Mouse (Mus musculus) intestine, embryonic 14.5 days (tissue): ENCODE measurements at regions not wholly inside any gene's neighbourhood (a gene's known extent, or its start where the extent isn't known, plus 50 kb on each side); places are given as distances from the start of the nearest gene placed in this dataset.

Experiments used
- ATAC-seq: fragments of 200-750 bp; cut with Nextera tagmentation; replicated peaks from 2 replicates; pipeline ENCODE4 v1.8.0; 2017; ENCODE audit warnings: low read depth, moderate number of reproducible peaks, moderate TSS enrichment, moderate library complexity; ENCODE audit not compliant: low FRiP score, low TSS enrichment
- DNase-seq: peaks from one replicate; pipeline ENCODE4 v3.0.0-alpha.2; 2018; ENCODE audit warnings: low spot score
- H3K27ac ChIP-seq: fragments of 300-500 bp; sonication (generic); 2 replicates; pipeline ENCODE4 v1.5.1; 2014; ENCODE audit warnings: low read depth, mild to moderate bottlenecking, control low read depth
- H3K27me3 ChIP-seq: fragments of 300-500 bp; sonication (generic); replicated peaks from 2 replicates; pipeline ENCODE4 v1.6.1; 2014; ENCODE audit warnings: low read length, control low read depth; ENCODE audit not compliant: control insufficient read depth, insufficient read depth
- H3K36me3 ChIP-seq: fragments of 300-500 bp; sonication (generic); 2 replicates; pipeline ENCODE4 v1.6.1; 2014; ENCODE audit warnings: low read length, control low read depth; ENCODE audit not compliant: control insufficient read depth, insufficient read depth
- H3K4me1 ChIP-seq: fragments of 300-500 bp; sonication (generic); replicated peaks from 2 replicates; pipeline ENCODE4 v1.6.1; 2014; ENCODE audit warnings: low read length, control low read depth, mixed read lengths; ENCODE audit not compliant: control insufficient read depth, insufficient read depth
- H3K4me2 ChIP-seq: fragments of 300-500 bp; sonication (generic); 2 replicates; pipeline ENCODE4 v1.6.1; 2014; ENCODE audit warnings: low read length
- H3K4me3 ChIP-seq: fragments of 300-500 bp; sonication (generic); 2 replicates; pipeline ENCODE4 v1.5.1; 2014; ENCODE audit warnings: low read depth, low read length, control low read depth, mixed read lengths
- H3K9ac ChIP-seq: fragments of 300-500 bp; sonication (generic); 2 replicates; pipeline ENCODE4 v1.6.1; 2014; ENCODE audit warnings: mild to moderate bottlenecking, low read length
- H3K9me3 ChIP-seq: fragments of 300-500 bp; sonication (generic); 2 replicates; pipeline ENCODE4 v1.6.1; 2016; ENCODE audit warnings: low read length, control low read depth; ENCODE audit not compliant: control insufficient read depth
- WGBS: fragments of 180-500 bp; shearing (Covaris S2); extraction: QIAGEN DNeasy Blood & Tissue Kit; methylation state at CpG from one replicate; pipeline ENCODE4 v1.1.7; 2014; 5-methylcytosine and 5-hydroxymethylcytosine counted together

DNA sequence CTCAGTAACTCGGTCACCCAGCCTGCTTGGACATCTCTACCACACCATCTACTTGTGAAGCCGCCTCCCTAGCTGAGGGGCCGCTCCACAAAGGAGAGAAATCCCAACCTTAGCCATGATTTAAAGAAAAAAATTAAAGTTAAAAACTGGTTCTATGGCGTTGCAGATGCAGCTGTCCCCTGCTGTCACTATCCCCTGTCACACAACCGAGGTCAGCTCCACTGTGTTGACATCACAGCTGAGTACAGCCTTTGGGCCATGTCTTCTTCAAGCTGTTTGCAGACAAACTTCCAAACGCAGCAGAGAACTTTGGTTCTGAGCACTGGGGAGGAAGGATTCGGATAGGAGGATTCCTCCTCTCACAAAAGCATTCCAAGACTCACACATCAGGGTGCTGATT, 278.1 kb upstream of the Pabpc6 start:
- no peaks in the 10 kb centered on the region for H3K4me1 ChIP-seq
- H3K4me2 ChIP-seq = no peak overlapping the region
- H3K9ac ChIP-seq = no peak overlapping the region
- no peaks in the 10 kb centered on the region for H3K27me3 ChIP-seq
- DNase-seq = no peak
- ATAC-seq = no peak
- WGBS = 81% methylated on average over 7 of the region's 7 CpGs
- no peaks in the 10 kb centered on the region for H3K9me3 ChIP-seq
- no peaks in the 10 kb centered on the region for H3K36me3 ChIP-seq
- H3K27ac ChIP-seq = no peak overlapping the region
- no peak overlapping the region for H3K4me3 ChIP-seq

DNA sequence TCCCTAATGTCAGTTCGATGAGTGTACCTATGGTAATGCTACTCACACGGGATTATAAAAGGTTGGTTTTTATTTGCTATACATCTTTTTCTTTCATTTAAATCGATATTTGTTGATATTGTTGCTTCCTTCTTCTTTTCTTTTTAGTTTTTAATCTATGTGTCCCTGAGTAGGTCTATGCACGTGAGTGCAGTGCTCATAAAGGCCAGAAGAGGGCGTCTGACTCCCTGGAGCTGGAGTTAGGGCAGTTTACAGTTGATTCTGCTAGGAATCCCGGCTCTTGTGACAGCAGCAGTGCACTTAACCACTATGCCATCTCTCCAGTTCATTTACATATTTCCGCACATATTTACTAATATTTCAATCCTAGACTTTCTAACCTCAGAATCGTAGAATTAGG, 275.0 kb upstream of the Pabpc6 start:
- no peak overlapping the region for H3K27ac ChIP-seq
- DNase-seq = no peak
- 84% methylated on average over 8 of the region's 8 CpGs for WGBS

DNA sequence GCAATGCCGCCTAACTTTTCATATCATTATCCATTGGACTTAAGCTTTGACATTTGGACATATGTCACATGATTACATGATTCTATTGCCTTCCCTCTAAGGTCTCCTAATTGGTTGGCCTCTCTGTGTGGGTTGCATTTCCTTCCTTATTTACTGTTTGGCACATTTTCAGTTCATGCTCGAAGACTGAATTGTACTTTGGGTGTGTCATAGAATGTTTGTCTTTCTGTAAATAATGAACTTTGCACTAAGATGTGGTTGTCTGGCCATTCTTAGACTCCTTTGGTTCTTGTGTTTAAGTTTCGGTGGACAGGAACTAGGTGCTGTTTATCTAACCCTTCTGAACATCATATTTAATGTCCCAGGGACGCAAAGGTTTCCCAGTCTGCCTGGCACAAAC, 272.7 kb upstream of the Pabpc6 start:
- H3K36me3 ChIP-seq = no peaks in the 10 kb centered on the region
- DNase-seq = no peak
- H3K27me3 ChIP-seq = no peaks in the 10 kb centered on the region
- no peak overlapping the region for H3K4me3 ChIP-seq
- peaks cover 5% of the 10 kb centered on the region; the same call in 1 of the 2 replicates for H3K9me3 ChIP-seq
- H3K9ac ChIP-seq = no peak overlapping the region
- 61% methylated on average over 4 of the region's 4 CpGs for WGBS
- H3K27ac ChIP-seq = no peak overlapping the region
- no peak overlapping the region for H3K4me2 ChIP-seq
- no peaks in the 10 kb centered on the region for H3K4me1 ChIP-seq
- no peak for ATAC-seq

More for the DNA sequence above, 275.0 kb upstream of the Pabpc6 start:
- Histone ChIP-seq H3K36me3 (no peaks in the 10 kb centered on the region), H3K4me3 (no peak overlapping the region), H3K9ac (no peak overlapping the region), H3K4me1 (no peaks in the 10 kb centered on the region), H3K9me3 (peaks cover 5% of the 10 kb centered on the region; the same call in 1 of the 2 replicates), H3K4me2 (no peak overlapping the region), H3K27me3 (no peaks in the 10 kb centered on the region)
- ATAC-seq = no peak

DNA sequence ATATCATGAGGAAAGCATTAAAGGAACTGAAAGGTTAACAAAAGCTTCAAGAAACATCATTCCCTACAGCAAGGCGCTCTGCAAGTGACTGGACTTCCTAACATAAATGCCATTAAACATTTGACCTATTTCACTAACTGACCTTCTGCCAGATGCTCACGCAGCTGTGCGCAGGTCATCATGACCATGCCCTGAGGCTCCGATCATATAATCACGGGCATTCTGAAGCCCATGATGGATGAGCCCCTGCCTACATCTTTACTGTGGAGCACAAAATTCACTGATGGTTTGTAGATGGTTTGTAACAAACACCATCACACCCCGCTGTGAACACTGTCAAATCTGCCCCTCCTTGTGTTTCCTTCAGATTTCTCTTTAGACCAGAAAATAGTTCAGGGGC, 270.1 kb upstream of the Pabpc6 start:
- H3K27ac ChIP-seq = no peak overlapping the region
- H3K36me3 ChIP-seq = no peaks in the 10 kb centered on the region
- H3K9ac ChIP-seq = no peak overlapping the region
- H3K4me1 ChIP-seq = no peaks in the 10 kb centered on the region
- 44% methylated on average over 6 of the region's 6 CpGs for WGBS
- no peak for DNase-seq
- no peak overlapping the region for H3K4me2 ChIP-seq
- no peaks in the 10 kb centered on the region for H3K27me3 ChIP-seq
- ATAC-seq = no peak
- no peak overlapping the region for H3K4me3 ChIP-seq
- H3K9me3 ChIP-seq = peaks cover 5% of the 10 kb centered on the region; the same call in 1 of the 2 replicates

DNA sequence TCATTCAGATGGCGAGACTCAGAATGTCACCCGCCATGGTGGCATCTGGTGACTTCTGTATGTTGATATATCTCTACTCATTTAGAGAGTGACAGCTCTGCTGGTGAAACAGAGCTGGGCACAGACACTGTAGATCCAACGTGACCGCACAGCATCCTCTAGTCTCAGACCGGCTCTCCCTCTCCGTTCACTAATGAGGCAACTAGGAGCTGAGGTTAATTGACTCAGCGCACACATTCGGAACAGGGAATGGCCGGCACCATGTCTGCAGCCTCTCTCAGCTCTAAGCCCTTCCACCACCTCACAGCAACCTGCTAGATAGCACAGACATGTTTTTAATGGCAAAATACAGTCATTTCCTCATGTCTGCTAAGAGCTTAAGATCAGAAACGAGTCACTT, 268.9 kb upstream of the Pabpc6 start:
- WGBS = 84% methylated on average over 10 of the region's 10 CpGs
- no peak overlapping the region for H3K4me3 ChIP-seq
- peaks cover 5% of the 10 kb centered on the region; the same call in 1 of the 2 replicates for H3K9me3 ChIP-seq
- H3K9ac ChIP-seq = no peak overlapping the region
- H3K27me3 ChIP-seq = no peaks in the 10 kb centered on the region
- H3K4me2 ChIP-seq = no peak overlapping the region
- no peak for DNase-seq
- H3K27ac ChIP-seq = no peak overlapping the region
- no peak for ATAC-seq
- H3K36me3 ChIP-seq = no peaks in the 10 kb centered on the region
- H3K4me1 ChIP-seq = no peaks in the 10 kb centered on the region

DNA sequence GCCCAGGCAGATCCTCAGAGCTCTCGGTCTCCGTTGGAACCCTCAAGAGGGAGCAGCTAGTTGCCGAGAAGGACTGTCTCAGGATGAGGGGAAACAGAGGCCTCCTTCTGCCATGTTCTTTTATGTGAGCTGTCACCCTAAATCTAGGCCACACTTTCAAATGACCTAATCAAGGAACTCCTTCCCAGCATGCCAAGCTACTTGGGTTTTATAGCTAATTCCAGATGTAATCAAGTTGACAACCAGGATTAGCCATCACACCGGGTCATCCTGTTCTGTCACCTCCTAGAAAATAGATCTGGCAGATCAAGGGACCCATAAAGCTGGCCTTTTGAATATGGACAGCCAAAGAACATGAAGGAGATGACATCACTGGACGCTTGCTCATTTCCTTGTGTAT, 267.7 kb upstream of the Pabpc6 start:
- Histone ChIP-seq H3K9ac (no peak overlapping the region), H3K27ac (no peak overlapping the region), H3K36me3 (no peaks in the 10 kb centered on the region), H3K4me1 (no peaks in the 10 kb centered on the region), H3K27me3 (no peaks in the 10 kb centered on the region), H3K4me2 (no peak overlapping the region), H3K4me3 (no peak overlapping the region), H3K9me3 (peaks cover 5% of the 10 kb centered on the region; the same call in 1 of the 2 replicates)
- no peak for ATAC-seq
- no peak for DNase-seq
- WGBS = 72% methylated on average over 5 of the region's 5 CpGs

DNA sequence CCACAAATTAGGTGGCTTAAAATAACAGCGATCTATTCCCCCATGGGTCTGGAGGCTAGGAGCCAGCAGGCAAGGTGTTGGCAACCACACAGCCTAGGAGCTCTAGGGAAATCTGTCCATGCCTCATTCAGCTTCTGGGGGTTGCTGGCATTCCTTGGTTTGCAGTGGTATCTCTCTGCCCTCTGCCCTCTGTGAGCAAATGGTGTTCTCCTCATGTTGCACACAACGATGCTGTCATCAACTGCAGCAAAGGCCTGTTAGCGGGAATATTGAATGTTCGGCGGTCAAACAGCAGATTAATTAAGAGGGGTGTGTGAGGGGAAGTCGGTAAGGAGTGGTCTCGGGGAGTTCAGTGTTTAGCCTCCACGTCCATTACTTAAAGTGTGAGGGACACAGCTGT, 262.7 kb upstream of the Pabpc6 start:
- Histone ChIP-seq H3K9me3 (no peaks in the 10 kb centered on the region), H3K27me3 (no peaks in the 10 kb centered on the region), H3K36me3 (no peaks in the 10 kb centered on the region), H3K27ac (no peak overlapping the region), H3K4me1 (no peaks in the 10 kb centered on the region), H3K4me3 (no peak overlapping the region), H3K9ac (no peak overlapping the region), H3K4me2 (no peak overlapping the region)
- no peak for ATAC-seq
- 75% methylated on average over 8 of the region's 8 CpGs for WGBS
- no peak for DNase-seq

DNA sequence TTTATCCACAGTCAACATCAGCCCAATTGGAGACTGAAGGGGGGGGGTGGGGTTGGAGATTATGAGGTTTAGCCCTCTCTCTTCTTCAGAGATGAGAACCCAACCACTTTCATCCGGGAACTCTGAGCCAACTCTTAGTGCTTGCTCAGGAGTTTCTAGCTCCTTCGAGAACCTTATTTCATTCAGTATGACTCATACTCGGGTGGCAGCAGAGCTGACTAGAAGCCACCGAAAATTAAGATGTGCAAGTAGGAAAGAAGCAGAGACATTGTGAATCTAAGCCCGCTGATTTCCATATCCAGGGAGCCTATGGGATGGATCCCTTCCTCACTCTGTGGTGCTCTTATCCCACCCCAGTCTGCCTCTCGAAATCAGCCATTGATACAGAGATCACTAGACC, 262.0 kb upstream of the Pabpc6 start:
- no peaks in the 10 kb centered on the region for H3K9me3 ChIP-seq
- no peaks in the 10 kb centered on the region for H3K4me1 ChIP-seq
- no peaks in the 10 kb centered on the region for H3K36me3 ChIP-seq
- H3K4me2 ChIP-seq = no peak overlapping the region
- H3K9ac ChIP-seq = no peak overlapping the region
- 83% methylated on average over 6 of the region's 6 CpGs for WGBS
- no peak overlapping the region for H3K27ac ChIP-seq
- ATAC-seq = no peak
- no peak overlapping the region for H3K4me3 ChIP-seq
- H3K27me3 ChIP-seq = no peaks in the 10 kb centered on the region
- no peak for DNase-seq

DNA sequence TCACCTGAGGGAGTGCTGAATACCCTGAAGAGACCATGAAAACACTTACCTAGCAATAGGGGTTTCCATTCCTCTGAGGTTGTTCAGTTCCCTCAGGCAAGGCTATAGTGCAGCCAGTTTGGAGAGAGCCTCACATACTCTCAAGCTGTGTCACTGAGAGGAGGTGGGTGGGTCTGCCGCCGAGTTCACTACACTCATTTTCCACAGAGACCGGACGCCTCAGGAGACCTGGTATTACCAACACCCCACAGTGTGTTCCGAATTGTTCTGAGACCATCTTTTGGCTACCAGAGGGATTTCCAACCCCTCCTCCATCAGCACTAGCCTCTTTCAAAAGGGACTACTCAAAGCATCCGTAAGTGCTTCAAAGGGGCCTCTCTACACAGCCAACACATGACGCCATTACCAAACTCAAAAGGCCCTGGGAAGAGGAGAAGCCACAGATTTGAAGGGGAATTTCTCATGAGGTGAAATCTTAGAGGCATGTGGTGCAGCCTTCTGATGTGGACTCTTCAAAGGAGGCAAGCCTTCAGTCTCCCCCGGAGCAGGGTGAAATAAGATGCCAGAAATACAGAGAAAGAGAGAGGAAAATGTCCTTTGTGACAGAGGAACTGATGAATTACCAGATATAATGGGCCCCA, 260.1 kb upstream of the Pabpc6 start:
- H3K4me1 ChIP-seq = no peaks in the 10 kb centered on the region
- no peaks in the 10 kb centered on the region for H3K36me3 ChIP-seq
- H3K4me3 ChIP-seq = no peak overlapping the region
- no peak overlapping the region for H3K27ac ChIP-seq
- DNase-seq = peak; percentile 31
- WGBS = 79% methylated on average over 8 of the region's 8 CpGs
- no peak for ATAC-seq
- H3K9ac ChIP-seq = no peak overlapping the region
- no peak overlapping the region for H3K4me2 ChIP-seq
- H3K27me3 ChIP-seq = no peaks in the 10 kb centered on the region
- no peaks in the 10 kb centered on the region for H3K9me3 ChIP-seq
